Comparison of ENCODE assay signal across 8 mouse cellular contexts in genomic region chr17:29896181-29897054, GRCm38 (mm10).
DNase-seq lines count a peak whose midpoint lies in the region; ATAC-seq lines count a peak whose summit lies in the region.

No protein-coding gene starts in this region.

- no peak overlapping the region for H3K9ac ChIP-seq in hindbrain, embryonic 16.5 days (ENCODE audit: low read depth, low read length)
- H3K9ac ChIP-seq in neural tube, embryonic 11.5 days (ENCODE audit: low read length): no peak overlapping the region

- no peaks in the 10 kb centered on the region for H3K27me3 ChIP-seq in hindbrain, embryonic 16.5 days (replicated peaks; ENCODE audit: control insufficient read depth, insufficient read depth, low read length)
- H3K27me3 ChIP-seq in neural tube, embryonic 11.5 days (ENCODE audit: control insufficient read depth, insufficient read depth, low read length): peaks cover 2% of the 10 kb centered on the region; the same call in 1 of the 2 replicates

- H3K9me3 ChIP-seq in hindbrain, embryonic 16.5 days (ENCODE audit: control insufficient read depth, low read length): no peaks in the 10 kb centered on the region
- no peaks in the 10 kb centered on the region for H3K9me3 ChIP-seq in neural tube, embryonic 11.5 days (ENCODE audit: control insufficient read depth, low read length)

- WGBS in hindbrain, embryonic 16.5 days: 17% methylated on average over 7 of the region's 7 CpGs
- WGBS in neural tube, embryonic 11.5 days: 15% methylated on average over 7 of the region's 7 CpGs

- ATAC-seq in hindbrain, embryonic 16.5 days: peak; percentile 79; the same call in 1 of the 2 replicates
- peak; percentile 48; the same call in 1 of the 2 replicates for ATAC-seq in neural tube, embryonic 11.5 days (ENCODE audit: insufficient read depth, low FRiP score, low TSS enrichment)

- peak; percentile 18 for DNase-seq in cerebellum, adult 9-10 months
- no peak for DNase-seq in cerebellum, adult 11 months
- DNase-seq in 416B (ENCODE audit: low read depth): peak; percentile 60
- DNase-seq in embryo, embryonic 9.5 days (ENCODE audit: extremely low spot score): peak; percentile 58
- peak; percentile 63 for DNase-seq in neural tube, embryonic 11.5 days (ENCODE audit: low spot score)
- DNase-seq in right cerebral cortex, postnatal 36 days (ENCODE audit: low spot score in 2 of 2): no peak
- no peak for DNase-seq in heart, adult 11 months

- H3K4me2 ChIP-seq in hindbrain, embryonic 16.5 days (ENCODE audit: low read length): no peak overlapping the region
- no peak overlapping the region for H3K4me2 ChIP-seq in neural tube, embryonic 11.5 days (ENCODE audit: low read depth)

- H3K36me3 ChIP-seq in hindbrain, embryonic 16.5 days (ENCODE audit: control insufficient read depth, insufficient read depth, low read length): no peaks in the 10 kb centered on the region
- no peaks in the 10 kb centered on the region for H3K36me3 ChIP-seq in neural tube, embryonic 11.5 days (ENCODE audit: control insufficient read depth, insufficient read depth, low read length)

- peaks cover 3% of the 10 kb centered on the region for H3K4me1 ChIP-seq in hindbrain, embryonic 16.5 days (ENCODE audit: control insufficient read depth, insufficient read depth, low read depth, low read length)
- peaks cover 5% of the 10 kb centered on the region; the same call in 1 of the 2 replicates for H3K4me1 ChIP-seq in neural tube, embryonic 11.5 days (ENCODE audit: control insufficient read depth, insufficient read depth, low read length)

- H3K4me3 ChIP-seq in hindbrain, embryonic 16.5 days (ENCODE audit: low read length): no peak overlapping the region
- H3K4me3 ChIP-seq in neural tube, embryonic 11.5 days (ENCODE audit: low read depth, low read length): no peak overlapping the region

- no peak overlapping the region for H3K27ac ChIP-seq in hindbrain, embryonic 16.5 days (ENCODE audit: low read depth, low read length)
- 0 out of 2 replicates have a peak overlapping the region, but pooled peaks have one; percentile 39 for H3K27ac ChIP-seq in neural tube, embryonic 11.5 days (ENCODE audit: low read depth, low read length)

Comparison
In these comparisons a context has a peak if more than half of its experiments do, and no peak if none do; other contexts are left out.
1. DNase-seq: peak in cerebellum, adult 9-10 months (single experiment), 416B (single experiment), embryo, embryonic 9.5 days (single experiment) and neural tube, embryonic 11.5 days (single experiment); none in cerebellum, adult 11 months (single experiment), right cerebral cortex, postnatal 36 days (0 of 2) and heart, adult 11 months (single experiment).